Mouse (Mus musculus): Measurements from ENCODE around the gene Tpbgl.

Tpbgl gene

DNA sequence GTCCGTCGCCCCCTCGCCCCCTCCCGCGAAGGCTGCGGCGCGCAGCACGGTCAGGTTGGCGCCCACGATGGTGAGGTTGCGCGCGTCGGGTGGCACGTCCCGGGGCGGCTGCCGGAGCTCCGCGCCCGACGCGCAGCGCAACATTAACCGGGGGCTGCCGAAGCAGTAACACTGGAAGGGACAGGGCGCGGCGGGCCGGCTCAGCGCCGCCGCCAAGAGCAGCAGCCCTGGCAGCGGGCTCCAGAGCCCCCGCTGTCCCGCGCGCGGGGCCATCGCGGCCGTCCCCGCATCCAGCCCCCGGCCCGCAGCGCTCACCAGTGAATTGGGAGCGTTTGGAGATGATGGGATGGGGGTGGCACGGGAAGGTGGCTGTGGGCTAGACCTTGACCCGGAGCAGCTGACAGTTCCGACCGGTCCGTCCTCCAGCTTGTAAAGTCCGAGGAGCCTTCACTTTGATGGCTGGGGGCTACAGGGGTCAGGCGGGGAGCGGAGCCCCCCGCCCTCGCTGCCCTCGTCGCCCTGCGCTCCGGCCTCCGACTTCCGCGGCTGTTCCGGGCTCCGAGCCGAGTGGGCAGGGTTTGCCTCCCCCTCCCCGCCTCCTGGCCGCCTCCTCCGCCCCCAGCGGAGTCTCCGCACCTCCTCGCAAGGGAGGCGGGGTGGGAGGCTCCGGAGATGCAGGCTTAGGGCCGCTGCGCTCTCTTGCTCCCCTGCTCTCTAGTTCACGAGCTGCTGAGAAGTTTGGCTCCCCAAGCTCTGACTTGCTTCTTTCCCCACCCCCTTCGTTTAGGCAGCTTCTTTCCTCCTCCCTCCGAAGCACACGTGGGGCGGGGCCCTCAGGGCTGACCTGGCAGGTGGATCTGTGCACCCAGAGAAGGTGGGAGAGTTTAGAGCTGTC is at the start of gene Tpbgl:
Gene Tpbgl (minus strand): TSS at position 728 of the 895 bp plus-strand sequence.
- DNase-seq (ENCODE audit: low spot score in 2 of 2): no peak

GRCm38 (mm10) chr7:99674890-99675289 is 48.0 kb upstream of the Tpbgl start:
- no peak for DNase-seq (ENCODE audit: low spot score in 2 of 2)

- no peak for DNase-seq (ENCODE audit: low spot score in 2 of 2)
Measured at GRCm38 (mm10) chr7:99674209-99674608, 47.3 kb upstream of the Tpbgl start.

DNA sequence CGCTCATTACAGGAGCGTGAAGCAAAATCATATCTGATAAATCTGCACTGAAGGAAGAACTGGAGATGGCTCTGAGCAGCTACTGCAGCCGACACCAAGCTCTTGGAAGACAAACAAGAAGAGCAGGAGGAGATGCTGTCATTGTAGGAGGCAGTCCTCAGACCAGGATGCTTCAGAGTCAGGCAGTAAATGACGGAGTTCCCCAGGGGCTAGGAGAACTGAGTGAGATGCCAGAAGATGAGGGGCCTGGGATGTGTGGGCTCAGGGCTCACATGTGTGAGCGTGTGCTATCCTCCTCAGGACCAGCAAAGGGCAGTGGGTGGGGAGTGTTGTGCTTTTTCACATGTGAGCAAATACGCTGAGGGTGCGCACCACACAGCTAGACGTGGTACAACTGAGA is 46.3 kb upstream of the Tpbgl start:
- no peak for DNase-seq (ENCODE audit: low spot score in 2 of 2)

GRCm38 (mm10) chr7:99671544-99672435 is 44.9 kb upstream of the Tpbgl start:
- DNase-seq (ENCODE audit: low spot score in 2 of 2): no peak

DNA sequence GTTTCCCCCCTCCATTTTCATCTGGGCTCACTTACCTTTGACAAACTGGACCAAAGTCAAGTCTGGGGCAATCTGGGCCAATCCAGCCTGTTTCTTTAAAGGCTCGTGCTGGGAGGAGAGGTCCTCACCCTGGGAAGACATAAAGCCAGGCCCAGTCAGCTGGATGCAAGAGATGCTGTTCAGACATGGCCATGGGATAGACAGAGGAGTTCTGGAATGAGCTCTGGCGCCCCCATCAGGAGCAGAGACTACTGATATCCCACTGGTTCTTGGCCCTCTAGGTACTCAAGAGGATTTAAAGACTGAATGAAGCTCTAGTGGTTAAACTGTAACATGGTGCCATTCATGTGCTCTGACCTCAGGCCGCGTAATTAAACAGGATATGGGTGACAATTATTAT is 44.0 kb upstream of the Tpbgl start:
- no peak for DNase-seq (ENCODE audit: low spot score in 2 of 2)

GRCm38 (mm10) chr7:99668802-99669201 is 41.9 kb upstream of the Tpbgl start:
- no peak for DNase-seq (ENCODE audit: low spot score in 2 of 2)

- DNase-seq (ENCODE audit: low spot score in 2 of 2): no peak
Measured at GRCm38 (mm10) chr7:99667096-99667495, 40.2 kb upstream of the Tpbgl start.

- DNase-seq (ENCODE audit: low spot score in 2 of 2): no peak
Measured at GRCm38 (mm10) chr7:99665731-99666452, 39.0 kb upstream of the Tpbgl start.

GRCm38 (mm10) chr7:99664571-99665485 is 37.9 kb upstream of the Tpbgl start:
- no peak for DNase-seq (ENCODE audit: low spot score in 2 of 2)

DNA sequence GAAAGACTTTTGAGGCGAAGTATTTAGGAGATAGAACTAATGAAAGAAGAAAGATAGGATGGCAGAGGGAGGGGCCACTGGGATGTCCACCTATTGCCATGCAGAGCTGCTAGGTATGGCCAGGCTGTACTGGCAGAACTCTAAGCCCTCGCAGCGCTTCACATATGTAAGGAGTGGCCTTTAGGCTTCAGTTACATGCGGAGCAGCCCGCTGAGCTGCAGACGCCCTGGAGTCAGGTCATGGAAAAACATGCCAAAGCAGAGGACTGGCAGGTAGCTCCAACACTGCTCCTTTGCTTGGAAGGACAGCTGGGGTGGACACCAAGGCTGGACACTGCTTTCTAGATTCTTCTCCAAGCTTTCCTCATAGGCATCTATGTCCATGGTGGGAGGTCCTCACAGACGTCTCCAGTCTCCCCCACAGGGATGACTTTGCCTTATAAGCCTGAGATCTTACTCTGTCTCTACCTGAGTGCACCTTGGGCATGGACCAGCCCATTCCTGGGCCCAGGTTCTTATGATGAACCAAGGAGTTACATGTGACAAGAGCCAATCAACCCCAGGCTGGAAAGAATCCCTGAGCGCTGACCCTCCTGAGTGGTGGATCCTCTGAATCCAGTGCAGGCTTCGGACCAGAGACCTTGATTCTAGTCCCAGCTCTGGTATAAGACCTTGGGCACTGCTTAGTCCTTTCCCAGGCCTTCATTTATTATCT is 36.8 kb upstream of the Tpbgl start:
- no peak for DNase-seq (ENCODE audit: low spot score in 2 of 2)

GRCm38 (mm10) chr7:99662311-99662710 is 35.4 kb upstream of the Tpbgl start:
- no peak for DNase-seq (ENCODE audit: low spot score in 2 of 2)

- DNase-seq (ENCODE audit: low spot score in 2 of 2): no peak
Measured at GRCm38 (mm10) chr7:99661571-99662230, 34.8 kb upstream of the Tpbgl start.

GRCm38 (mm10) chr7:99661071-99661470 is 34.2 kb upstream of the Tpbgl start:
- no peak for DNase-seq (ENCODE audit: low spot score in 2 of 2)

GRCm38 (mm10) chr7:99659379-99660029 is 32.6 kb upstream of the Tpbgl start:
- peak; percentile 44 to 76 for DNase-seq (ENCODE audit: low spot score in 2 of 2)

GRCm38 (mm10) chr7:99654244-99654643 is 27.3 kb upstream of the Tpbgl start:
- no peak for DNase-seq (ENCODE audit: low spot score in 2 of 2)

- DNase-seq (ENCODE audit: low spot score in 2 of 2): no peak
Measured at GRCm38 (mm10) chr7:99649585-99649984, 22.7 kb upstream of the Tpbgl start.

DNA sequence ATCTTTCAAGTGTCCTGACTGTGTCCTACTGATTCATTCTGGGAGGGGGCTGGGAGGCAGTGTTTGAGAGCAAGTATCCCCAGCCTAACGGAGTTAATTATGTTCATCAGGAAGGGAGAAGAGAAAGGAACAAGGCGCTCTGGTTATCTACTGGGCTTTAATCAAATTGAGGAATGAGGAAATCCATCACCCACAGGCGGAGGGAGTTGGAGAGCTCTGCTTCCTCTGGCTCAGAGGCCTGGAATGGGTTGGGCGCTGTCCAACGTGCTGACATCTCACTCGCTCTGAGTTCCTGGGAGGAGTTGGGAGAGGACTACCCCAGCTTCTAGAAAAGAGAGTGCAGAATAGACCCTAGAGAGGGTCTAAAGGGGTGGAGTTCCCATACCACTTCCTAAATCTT is 21.7 kb upstream of the Tpbgl start:
- no peak for DNase-seq (ENCODE audit: low spot score in 2 of 2)

DNA sequence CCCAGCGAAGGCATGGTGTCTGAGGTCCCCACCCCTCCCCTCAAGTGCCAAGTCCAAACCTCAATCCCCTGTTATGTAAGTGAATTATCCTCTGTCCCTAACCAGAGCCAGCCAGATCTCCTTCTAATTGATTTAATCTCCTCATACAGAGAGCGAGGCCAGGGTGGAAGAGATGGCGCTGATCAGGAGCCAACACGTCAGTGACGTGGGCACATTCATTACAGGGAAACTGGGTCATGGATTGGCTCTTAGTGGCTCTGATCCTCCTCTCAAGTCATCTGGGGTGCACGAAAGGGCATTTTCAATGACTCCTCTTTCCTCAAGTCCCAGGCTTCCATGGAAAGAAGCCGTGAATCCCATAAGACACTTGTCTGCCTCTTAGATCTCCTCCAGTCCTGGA is 17.8 kb upstream of the Tpbgl start:
- DNase-seq (ENCODE audit: low spot score in 2 of 2): no peak
